Mouse (Mus musculus) kidney, adult 2 months (tissue): ENCODE results near the gene Dync1i2.

Experiments
- CTCF ChIP-seq: fragments of 200-500 bp; conservative IDR thresholded peaks from 2 replicates; pipeline ENCODE4 v1.5.1; 2011; ENCODE audit warnings: low read depth, mild to moderate bottlenecking, control low read depth, low read length, moderate library complexity, mixed read lengths; ENCODE audit not compliant: insufficient read depth, insufficient read length
- POLR2A ChIP-seq: fragments of 200-500 bp; IDR thresholded peaks from one replicate; pipeline ENCODE4 v1.6.1; 2011; ENCODE audit warnings: low read depth, low read length, control low read depth

GRCm38 (mm10) chr2:71173031-71173430 is 38.5 kb upstream of the Dync1i2 start:
- no peak for TF ChIP-seq CTCF
- TF ChIP-seq POLR2A, result no peak
